Mouse (Mus musculus) heart, embryonic 15.5 days (tissue): ENCODE data around the gene Ubap1l. TPM values are rescaled to one million over a fixed set of nuclear protein-coding genes. Genes with fewer than 3 reads are reported as not detected.

Experiments
- ATAC-seq: fragments of 200-750 bp; cut with Nextera tagmentation; replicated peaks from 2 replicates; pipeline ENCODE4 v1.8.0; 2017; ENCODE audit warnings: low read depth, moderate TSS enrichment; ENCODE audit not compliant: insufficient number of reproducible peaks, insufficient read depth, low FRiP score
- H3K27ac ChIP-seq: fragments of 300-500 bp; sonication (generic); 2 replicates; pipeline ENCODE4 v1.5.1; 2015; ENCODE audit warnings: mild to moderate bottlenecking, inconsistent platforms
- H3K27me3 ChIP-seq: fragments of 300-500 bp; sonication (generic); 2 replicates; pipeline ENCODE4 v1.6.1; 2015; ENCODE audit warnings: inconsistent platforms
- H3K36me3 ChIP-seq: fragments of 300-500 bp; sonication (generic); 2 replicates; pipeline ENCODE4 v1.6.1; 2015; ENCODE audit warnings: mild to moderate bottlenecking, inconsistent platforms
- H3K4me1 ChIP-seq: fragments of 300-500 bp; sonication (generic); replicated peaks from 2 replicates; pipeline ENCODE4 v1.6.1; 2015; ENCODE audit warnings: inconsistent platforms
- H3K4me2 ChIP-seq: fragments of 300-500 bp; sonication (generic); 2 replicates; pipeline ENCODE4 v1.6.1; 2015; ENCODE audit warnings: inconsistent platforms, mild to moderate bottlenecking, moderate library complexity
- H3K4me3 ChIP-seq: fragments of 300-500 bp; sonication (generic); 2 replicates; pipeline ENCODE4 v1.5.1; 2015; ENCODE audit warnings: mild to moderate bottlenecking, inconsistent platforms
- H3K9ac ChIP-seq: fragments of 300-500 bp; sonication (generic); 2 replicates; pipeline ENCODE4 v1.6.1; 2015; ENCODE audit warnings: mild to moderate bottlenecking, inconsistent platforms
- H3K9me3 ChIP-seq: fragments of 300-500 bp; sonication (generic); replicated peaks from 2 replicates; pipeline ENCODE4 v1.6.1; 2016; ENCODE audit warnings: inconsistent platforms
- WGBS: fragments of 180-500 bp; shearing (Covaris S2); methylation state at CpG from one replicate; pipeline ENCODE4 v1.1.7; 2015; ENCODE audit warnings: mixed read lengths; 5-methylcytosine and 5-hydroxymethylcytosine counted together
- polyA plus RNA-seq: library from polyadenylated mRNA; unstranded; fragments of >200 nt; fragmentation: Nextera tagmentation; extraction: Ambion mirVana; gene quantifications from 2 replicates; pipeline ENCODE4 v1.2.1, GENCODE M21; 2015

Gene Ubap1l
- polyA plus RNA-seq, 1 experiment from 2014 or later, result 0.09 TPM

GRCm38 (mm10) chr9:65394360-65394759 lies 33.5 kb downstream of the Ubap1l start:
- Histone ChIP-seq H3K27ac (no peak overlapping the region), H3K36me3 (no peaks in the 10 kb centered on the region), H3K9ac (no peak overlapping the region), H3K27me3 (peaks cover 29% of the 10 kb centered on the region), H3K4me2 (no peak overlapping the region), H3K4me3 (no peak overlapping the region), H3K9me3 (no peaks in the 10 kb centered on the region), H3K4me1 (peaks cover 27% of the 10 kb centered on the region)
- ATAC-seq, result no peak
- WGBS, result 57% methylated on average over 2 of the region's 2 CpGs

- 1% methylated on average over 24 of the region's 24 CpGs for WGBS
- 0 out of 2 replicates have a peak within 1 kb of the TSS, but pooled peaks have one; percentile 22 for H3K27ac ChIP-seq
These were observed 37.4 kb downstream of the Ubap1l start, which contains the start of gene Rasl12 for GRCm38 (mm10) chr9:65398279-65398678. Gene Rasl12, plus strand, starts transcription at chr9:65398506.

GRCm38 (mm10) chr9:65399934-65400333 lies 39.1 kb downstream of the Ubap1l start:
- no peak overlapping the region for H3K4me2 ChIP-seq
- H3K27me3 ChIP-seq, result no peaks in the 10 kb centered on the region
- peaks cover 22% of the 10 kb centered on the region for H3K4me1 ChIP-seq
- H3K36me3 ChIP-seq, result no peaks in the 10 kb centered on the region
- 0 out of 2 replicates have a peak overlapping the region, but pooled peaks have one; percentile 62 for H3K4me3 ChIP-seq
- H3K9ac ChIP-seq, result no peak overlapping the region
- no peak overlapping the region for H3K27ac ChIP-seq
- no peak for ATAC-seq
- 82% methylated on average over 6 of the region's 6 CpGs for WGBS
- H3K9me3 ChIP-seq, result no peaks in the 10 kb centered on the region

More at GRCm38 (mm10) chr9:65398279-65398678, 37.4 kb downstream of the Ubap1l start, which contains the start of gene Rasl12:
- peaks cover 16% of the 10 kb centered on the region for H3K4me1 ChIP-seq
- H3K9me3 ChIP-seq, result no peaks in the 10 kb centered on the region
- peak within 1 kb of the TSS; percentile 60 for H3K9ac ChIP-seq
- H3K4me3 ChIP-seq, result peak within 1 kb of the TSS; percentile 62
- H3K36me3 ChIP-seq, result no peaks in the 10 kb centered on the region
- H3K4me2 ChIP-seq, result peak within 1 kb of the TSS; percentile 95
- peak; percentile 62 for ATAC-seq
- no peaks in the 10 kb centered on the region for H3K27me3 ChIP-seq

- peak; percentile 67; the same call in 1 of the 2 replicates for ATAC-seq
- Histone ChIP-seq H3K27ac (peak overlapping the region; percentile 43), H3K9ac (no peak overlapping the region), H3K4me3 (peak overlapping the region; percentile 5; the same call in 1 of the 2 replicates), H3K4me2 (peak overlapping the region; percentile 48), H3K4me1 (peaks cover 12% of the 10 kb centered on the region), H3K36me3 (no peaks in the 10 kb centered on the region), H3K9me3 (no peaks in the 10 kb centered on the region), H3K27me3 (no peaks in the 10 kb centered on the region)
- 42% methylated on average over 15 of the region's 15 CpGs for WGBS
These were observed 43.7 kb downstream of the Ubap1l start for GRCm38 (mm10) chr9:65404331-65405183.

GRCm38 (mm10) chr9:65405184-65405449 lies 44.3 kb downstream of the Ubap1l start:
- H3K36me3 ChIP-seq, result no peaks in the 10 kb centered on the region
- H3K4me1 ChIP-seq, result peaks cover 12% of the 10 kb centered on the region
- no peaks in the 10 kb centered on the region for H3K27me3 ChIP-seq
- no peak overlapping the region for H3K9ac ChIP-seq
- H3K4me2 ChIP-seq, result no peak overlapping the region
- 0 out of 2 replicates have a peak overlapping the region, but pooled peaks have one; percentile 34 for H3K27ac ChIP-seq
- no peak overlapping the region for H3K4me3 ChIP-seq
- no peak for ATAC-seq
- 75% methylated on average over 2 of the region's 2 CpGs for WGBS
- no peaks in the 10 kb centered on the region for H3K9me3 ChIP-seq

GRCm38 (mm10) chr9:65407327-65407726 lies 46.5 kb downstream of the Ubap1l start:
- H3K9ac ChIP-seq, result no peak overlapping the region
- WGBS, result 75% methylated on average over 5 of the region's 5 CpGs
- H3K9me3 ChIP-seq, result no peaks in the 10 kb centered on the region
- ATAC-seq, result 0 out of 2 replicates have a peak, but pooled peaks have one; percentile 24
- no peak overlapping the region for H3K27ac ChIP-seq
- H3K36me3 ChIP-seq, result no peaks in the 10 kb centered on the region
- no peak overlapping the region for H3K4me3 ChIP-seq
- no peaks in the 10 kb centered on the region for H3K27me3 ChIP-seq
- peaks cover 12% of the 10 kb centered on the region for H3K4me1 ChIP-seq
- no peak overlapping the region for H3K4me2 ChIP-seq

- Histone ChIP-seq H3K9me3 (no peaks in the 10 kb centered on the region), H3K27me3 (no peaks in the 10 kb centered on the region), H3K9ac (no peak overlapping the region), H3K36me3 (no peaks in the 10 kb centered on the region), H3K4me3 (no peak overlapping the region), H3K4me2 (no peak overlapping the region), H3K4me1 (peaks cover 12% of the 10 kb centered on the region), H3K27ac (no peak overlapping the region)
- ATAC-seq, result no peak
- 70% methylated on average over 3 of the region's 3 CpGs for WGBS
These were observed 47.0 kb downstream of the Ubap1l start for GRCm38 (mm10) chr9:65407861-65408260.

GRCm38 (mm10) chr9:65408871-65409295 lies 48.0 kb downstream of the Ubap1l start:
- Histone ChIP-seq H3K9ac (no peak overlapping the region), H3K27me3 (no peaks in the 10 kb centered on the region), H3K4me1 (peaks cover 12% of the 10 kb centered on the region), H3K4me3 (no peak overlapping the region), H3K4me2 (no peak overlapping the region), H3K36me3 (no peaks in the 10 kb centered on the region), H3K27ac (no peak overlapping the region), H3K9me3 (no peaks in the 10 kb centered on the region)
- 64% methylated on average over 5 of the region's 5 CpGs for WGBS
- ATAC-seq, result no peak

- H3K9me3 ChIP-seq, result no peaks in the 10 kb centered on the region
- H3K36me3 ChIP-seq, result no peaks in the 10 kb centered on the region
- no peak overlapping the region for H3K4me2 ChIP-seq
- H3K4me3 ChIP-seq, result no peak overlapping the region
- no peak overlapping the region for H3K27ac ChIP-seq
- ATAC-seq, result no peak
- WGBS, result 86% methylated on average over 8 of the region's 8 CpGs
- no peak overlapping the region for H3K9ac ChIP-seq
- no peaks in the 10 kb centered on the region for H3K27me3 ChIP-seq
- H3K4me1 ChIP-seq, result no peaks in the 10 kb centered on the region
These were observed 49.5 kb downstream of the Ubap1l start for GRCm38 (mm10) chr9:65410378-65410777.

- no peaks in the 10 kb centered on the region for H3K36me3 ChIP-seq
- no peak overlapping the region for H3K9ac ChIP-seq
- no peak for ATAC-seq
- 64% methylated on average over 3 of the region's 3 CpGs for WGBS
- no peaks in the 10 kb centered on the region for H3K27me3 ChIP-seq
- no peak overlapping the region for H3K4me3 ChIP-seq
- H3K27ac ChIP-seq, result no peak overlapping the region
- H3K4me1 ChIP-seq, result no peaks in the 10 kb centered on the region
- no peak overlapping the region for H3K4me2 ChIP-seq
- H3K9me3 ChIP-seq, result no peaks in the 10 kb centered on the region
These were observed 50.5 kb downstream of the Ubap1l start for GRCm38 (mm10) chr9:65411326-65411725.

GRCm38 (mm10) chr9:65417738-65418137 lies 56.9 kb downstream of the Ubap1l start:
- Histone ChIP-seq H3K27me3 (no peaks in the 10 kb centered on the region), H3K27ac (no peak overlapping the region), H3K9me3 (no peaks in the 10 kb centered on the region), H3K4me3 (no peak overlapping the region), H3K9ac (no peak overlapping the region), H3K4me2 (no peak overlapping the region), H3K4me1 (no peaks in the 10 kb centered on the region), H3K36me3 (no peaks in the 10 kb centered on the region)
- ATAC-seq, result no peak
- 31% methylated on average over 3 of the region's 3 CpGs for WGBS

- 70% methylated on average over 3 of the region's 3 CpGs for WGBS
- Histone ChIP-seq H3K4me2 (no peak overlapping the region), H3K9me3 (no peaks in the 10 kb centered on the region), H3K27ac (no peak overlapping the region), H3K27me3 (no peaks in the 10 kb centered on the region), H3K36me3 (no peaks in the 10 kb centered on the region), H3K4me1 (no peaks in the 10 kb centered on the region), H3K9ac (no peak overlapping the region), H3K4me3 (no peak overlapping the region)
- ATAC-seq, result no peak
These were observed 58.8 kb downstream of the Ubap1l start for GRCm38 (mm10) chr9:65419633-65420032.
